Mouse (Mus musculus) embryonic facial prominence, embryonic 10.5 days (tissue): ENCODE measurements around the gene Gstp1. TPM values are rescaled to one million over a fixed set of nuclear protein-coding genes. Genes with fewer than 3 reads are reported as not detected.

Experiments used
- DNase-seq: peaks from one replicate; pipeline ENCODE4 v3.0.0-alpha.2; 2017; ENCODE audit warnings: low spot score
- H3K27ac ChIP-seq: fragments of 300-500 bp; sonication (generic); replicated peaks from 2 replicates; pipeline ENCODE4 v1.5.1; 2016; ENCODE audit warnings: mild to moderate bottlenecking
- H3K27me3 ChIP-seq: fragments of 300-500 bp; sonication (generic); replicated peaks from 2 replicates; pipeline ENCODE4 v1.6.1; 2016; ENCODE audit warnings: low read depth, mild to moderate bottlenecking; ENCODE audit not compliant: poor library complexity, severe bottlenecking
- H3K36me3 ChIP-seq: fragments of 300-500 bp; sonication (generic); replicated peaks from 2 replicates; pipeline ENCODE4 v1.6.1; 2016; ENCODE audit warnings: mild to moderate bottlenecking, moderate library complexity
- H3K4me1 ChIP-seq: fragments of 300-500 bp; sonication (generic); 2 replicates; pipeline ENCODE4 v1.6.1; 2016
- H3K4me3 ChIP-seq: fragments of 300-500 bp; sonication (generic); 2 replicates; pipeline ENCODE4 v1.5.1; 2016; ENCODE audit warnings: mild to moderate bottlenecking, moderate library complexity
- H3K9me3 ChIP-seq: fragments of 300-500 bp; sonication (generic); 2 replicates; pipeline ENCODE4 v1.6.1; 2016; ENCODE audit warnings: mild to moderate bottlenecking
- WGBS: fragments of 180-500 bp; shearing (Covaris S2); methylation state at CpG from one replicate; pipeline ENCODE4 v1.1.7; 2016; 5-methylcytosine and 5-hydroxymethylcytosine counted together
- polyA plus RNA-seq: library from polyadenylated mRNA; unstranded; fragments of >200 nt; fragmentation: Nextera tagmentation; extraction: Ambion mirVana; gene quantifications from 2 replicates; pipeline ENCODE4 v1.2.1, GENCODE M21; 2016

Gene Gstp1
- polyA plus RNA-seq, 1 experiment from 2014 or later: 458 TPM

GRCm38 (mm10) chr19:4003112-4003511 is 34.7 kb downstream of the Gstp1 start, which contains the start of gene Doc2g:
Gene Doc2g, plus strand, starts transcription at chr19:4003313.
- 0 out of 2 replicates have a peak within 1 kb of the TSS, but pooled peaks have one; percentile 7 for H3K27ac ChIP-seq
- H3K9me3 ChIP-seq: no peaks in the 10 kb centered on the region
- peaks cover 38% of the 10 kb centered on the region for H3K36me3 ChIP-seq
- no peak for DNase-seq
- peak within 1 kb of the TSS; percentile 90; the same call in 1 of the 2 replicates for H3K4me3 ChIP-seq
- H3K4me1 ChIP-seq: peaks cover 26% of the 10 kb centered on the region
- WGBS: 76% methylated on average over 1 of the region's 1 CpGs
- H3K27me3 ChIP-seq: peaks cover 12% of the 10 kb centered on the region; the same call in 1 of the 2 replicates

DNA sequence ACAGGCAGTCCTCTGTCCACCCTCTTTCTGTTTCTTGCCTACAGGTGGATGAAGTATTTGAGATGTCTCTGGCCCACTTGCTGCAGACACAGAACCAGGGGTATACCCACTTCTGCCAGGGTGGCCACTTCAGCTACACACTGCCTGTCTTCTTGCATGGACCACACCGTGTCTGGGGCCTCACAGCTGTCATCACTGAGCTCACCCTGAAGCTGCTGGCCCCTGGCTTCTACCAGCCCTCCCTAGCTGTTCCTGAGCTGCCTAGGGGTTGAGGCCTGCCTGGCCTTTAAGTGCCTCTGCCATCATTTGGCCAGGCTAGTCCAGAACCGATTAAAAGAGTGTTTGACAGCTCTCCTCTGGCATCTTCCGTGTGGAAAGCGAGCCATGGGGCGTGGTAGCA is 36.0 kb downstream of the Gstp1 start:
- Histone ChIP-seq H3K4me3 (peak overlapping the region; percentile 90), H3K27ac (peak overlapping the region; percentile 15; the same call in 1 of the 2 replicates), H3K27me3 (peaks cover 13% of the 10 kb centered on the region; the same call in 1 of the 2 replicates), H3K9me3 (no peaks in the 10 kb centered on the region), H3K4me1 (peaks cover 36% of the 10 kb centered on the region), H3K36me3 (peaks cover 24% of the 10 kb centered on the region)
- DNase-seq: no peak
- 87% methylated on average over 5 of the region's 5 CpGs for WGBS

DNA sequence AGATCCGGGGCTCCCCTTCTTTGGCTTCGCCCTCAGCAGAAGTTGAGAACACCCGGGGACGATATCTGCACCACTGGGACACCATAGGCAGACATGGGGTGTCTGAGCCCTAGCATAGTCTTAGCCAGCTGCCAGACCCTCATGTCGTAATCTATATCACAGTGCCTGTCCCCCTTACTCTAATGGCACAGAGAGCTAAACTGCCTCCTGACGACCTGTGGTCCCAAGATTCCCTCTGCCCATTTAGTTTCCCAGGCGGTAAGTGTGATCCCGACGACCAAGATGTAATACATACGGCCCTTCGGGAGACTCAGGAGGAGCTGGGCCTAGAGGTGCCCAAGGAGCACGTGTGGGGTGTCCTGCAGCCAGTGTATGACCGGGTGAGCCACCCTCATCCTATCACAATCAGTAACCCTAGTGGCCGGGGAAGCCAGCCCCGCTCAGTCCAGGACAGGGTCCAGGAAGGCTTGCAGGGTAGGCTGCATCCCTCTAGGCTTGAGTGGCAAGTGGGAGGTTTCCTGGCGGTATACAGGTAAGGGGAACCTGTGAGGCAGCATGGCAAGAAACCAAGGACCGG is 36.7 kb downstream of the Gstp1 start:
- Histone ChIP-seq H3K4me1 (peaks cover 43% of the 10 kb centered on the region), H3K36me3 (peaks cover 17% of the 10 kb centered on the region), H3K9me3 (no peaks in the 10 kb centered on the region), H3K27ac (peak overlapping the region; percentile 96), H3K4me3 (peak overlapping the region; percentile 90), H3K27me3 (peaks cover 13% of the 10 kb centered on the region; the same call in 1 of the 2 replicates)
- DNase-seq: peak; percentile 55
- WGBS: 20% methylated on average over 17 of the region's 17 CpGs

- H3K27ac ChIP-seq: peak within 1 kb of the TSS; percentile 96
- under 1% methylated on average over 64 of the region's 64 CpGs for WGBS
- peak; percentile 96 for DNase-seq
- peaks cover 11% of the 10 kb centered on the region for H3K36me3 ChIP-seq
- H3K4me1 ChIP-seq: peaks cover 51% of the 10 kb centered on the region
- H3K4me3 ChIP-seq: peak within 1 kb of the TSS; percentile 90
- H3K27me3 ChIP-seq: peaks cover 13% of the 10 kb centered on the region; the same call in 1 of the 2 replicates
- no peaks in the 10 kb centered on the region for H3K9me3 ChIP-seq
Observed at GRCm38 (mm10) chr19:4000119-4000900, 37.5 kb downstream of the Gstp1 start, which contains the start of the genes Nudt8 and Gm49405. Gene Nudt8, plus strand, starts transcription at chr19:4000580. Gene Gm49405, plus strand, starts transcription at chr19:4000626.

- peaks cover 55% of the 10 kb centered on the region for H3K4me1 ChIP-seq
- 87% methylated on average over 9 of the region's 9 CpGs for WGBS
- DNase-seq: no peak
- 0 out of 2 replicates have a peak, but pooled peaks cover 2% of the 10 kb centered on the region for H3K36me3 ChIP-seq
- no peaks in the 10 kb centered on the region for H3K9me3 ChIP-seq
- H3K27me3 ChIP-seq: peaks cover 13% of the 10 kb centered on the region; the same call in 1 of the 2 replicates
- peak overlapping the region; percentile 90 for H3K4me3 ChIP-seq
- no peak overlapping the region; the same call in 1 of the 2 replicates for H3K27ac ChIP-seq
Observed at GRCm38 (mm10) chr19:3999121-3999730, 38.6 kb downstream of the Gstp1 start.

GRCm38 (mm10) chr19:3998335-3998734 is 39.5 kb downstream of the Gstp1 start:
- Histone ChIP-seq H3K4me1 (peaks cover 55% of the 10 kb centered on the region), H3K27ac (no peak overlapping the region)

GRCm38 (mm10) chr19:3997231-3997630 is 40.6 kb downstream of the Gstp1 start:
- Histone ChIP-seq H3K27me3 (peaks cover 13% of the 10 kb centered on the region; the same call in 1 of the 2 replicates), H3K4me1 (peaks cover 62% of the 10 kb centered on the region), H3K36me3 (no peaks in the 10 kb centered on the region), H3K27ac (no peak overlapping the region), H3K4me3 (no peak overlapping the region), H3K9me3 (no peaks in the 10 kb centered on the region)
- no peak for DNase-seq
- WGBS: 65% methylated on average over 8 of the region's 8 CpGs

More at GRCm38 (mm10) chr19:3998335-3998734, 39.5 kb downstream of the Gstp1 start:
- Histone ChIP-seq H3K9me3 (no peaks in the 10 kb centered on the region), H3K27me3 (peaks cover 13% of the 10 kb centered on the region; the same call in 1 of the 2 replicates), H3K4me3 (no peak overlapping the region), H3K36me3 (no peaks in the 10 kb centered on the region)
- whole genome bisulfite sequencing: 71% methylated on average over 8 of the region's 8 CpGs
- DNase-seq: no peak

DNA sequence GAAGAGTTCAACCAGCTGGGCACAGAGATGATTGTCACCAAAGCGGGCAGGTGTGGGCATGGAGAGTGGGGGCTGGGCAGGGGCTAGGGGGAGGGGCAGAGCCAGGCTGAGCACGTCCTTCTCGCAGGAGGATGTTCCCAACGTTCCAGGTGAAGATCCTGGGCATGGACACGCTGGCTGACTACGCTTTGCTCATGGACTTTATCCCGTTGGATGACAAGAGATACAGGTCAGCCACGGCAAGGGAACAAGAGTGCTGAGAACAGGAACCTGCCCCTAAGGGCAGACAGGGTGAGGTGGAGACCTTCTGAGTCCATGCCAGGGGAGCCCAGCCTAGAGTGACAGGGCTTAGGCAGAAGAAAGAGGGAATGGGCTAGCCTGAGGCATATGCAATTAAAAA is 41.0 kb downstream of the Gstp1 start:
- WGBS: 81% methylated on average over 8 of the region's 8 CpGs
- H3K4me1 ChIP-seq: peaks cover 61% of the 10 kb centered on the region
- H3K27me3 ChIP-seq: peaks cover 13% of the 10 kb centered on the region; the same call in 1 of the 2 replicates
- no peak overlapping the region for H3K4me3 ChIP-seq
- DNase-seq: no peak
- no peak overlapping the region for H3K27ac ChIP-seq
- H3K36me3 ChIP-seq: no peaks in the 10 kb centered on the region
- no peaks in the 10 kb centered on the region for H3K9me3 ChIP-seq

DNA sequence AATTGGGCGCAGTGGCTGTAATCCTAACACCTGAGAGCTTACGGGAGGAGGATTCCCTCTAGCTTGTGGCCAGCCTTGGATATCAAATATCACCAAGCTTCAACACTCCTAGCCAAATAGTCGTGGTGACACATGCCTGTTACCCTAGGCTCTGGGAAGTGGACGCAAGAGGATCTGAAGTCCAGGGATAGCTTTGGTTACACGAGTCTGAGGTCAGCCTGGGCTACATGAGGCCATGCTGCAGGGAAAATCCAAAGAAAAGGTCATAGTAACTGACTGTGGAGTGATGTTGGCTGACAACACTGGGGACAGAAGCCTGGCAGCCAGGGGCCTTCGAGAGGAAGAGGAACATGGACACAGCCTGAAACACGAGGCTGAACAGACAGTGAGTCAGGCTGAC is 41.7 kb downstream of the Gstp1 start:
- WGBS: 65% methylated on average over 7 of the region's 7 CpGs
- Histone ChIP-seq H3K4me1 (peaks cover 55% of the 10 kb centered on the region), H3K27me3 (peaks cover 13% of the 10 kb centered on the region; the same call in 1 of the 2 replicates), H3K4me3 (no peak overlapping the region), H3K9me3 (no peaks in the 10 kb centered on the region), H3K36me3 (no peaks in the 10 kb centered on the region), H3K27ac (no peak overlapping the region)
- DNase-seq: no peak

DNA sequence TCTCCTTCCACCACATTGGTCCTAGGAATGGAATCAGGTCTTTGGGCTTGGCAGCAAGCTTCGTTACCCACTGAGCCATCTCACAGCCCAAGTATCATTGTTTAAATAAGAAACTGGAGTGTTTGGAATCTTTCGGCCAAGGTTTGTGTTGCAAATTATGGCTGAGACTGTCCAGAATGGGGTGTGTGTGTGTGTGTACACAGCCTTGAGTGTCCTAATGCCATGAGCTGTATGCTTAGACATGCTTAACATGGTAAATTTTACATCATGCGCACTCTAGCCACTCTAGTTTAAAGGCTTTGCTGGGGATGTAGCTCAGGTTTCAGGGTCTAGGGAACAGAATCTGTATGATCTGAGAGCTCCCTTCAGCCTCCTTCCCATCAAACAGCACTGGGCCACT is 42.3 kb downstream of the Gstp1 start:
- Histone ChIP-seq H3K9me3 (no peaks in the 10 kb centered on the region), H3K27ac (no peak overlapping the region), H3K4me3 (no peak overlapping the region), H3K4me1 (peaks cover 51% of the 10 kb centered on the region), H3K27me3 (peaks cover 13% of the 10 kb centered on the region; the same call in 1 of the 2 replicates), H3K36me3 (no peaks in the 10 kb centered on the region)
- 87% methylated on average over 3 of the region's 3 CpGs for WGBS
- no peak for DNase-seq

- Histone ChIP-seq H3K27ac (no peak overlapping the region; the same call in 1 of the 2 replicates), H3K4me3 (no peak overlapping the region), H3K27me3 (peaks cover 13% of the 10 kb centered on the region; the same call in 1 of the 2 replicates), H3K4me1 (peaks cover 51% of the 10 kb centered on the region), H3K9me3 (no peaks in the 10 kb centered on the region), H3K36me3 (no peaks in the 10 kb centered on the region)
- 65% methylated on average over 6 of the region's 6 CpGs for WGBS
- no peak for DNase-seq
Observed at GRCm38 (mm10) chr19:3994932-3995331, 42.9 kb downstream of the Gstp1 start.

DNA sequence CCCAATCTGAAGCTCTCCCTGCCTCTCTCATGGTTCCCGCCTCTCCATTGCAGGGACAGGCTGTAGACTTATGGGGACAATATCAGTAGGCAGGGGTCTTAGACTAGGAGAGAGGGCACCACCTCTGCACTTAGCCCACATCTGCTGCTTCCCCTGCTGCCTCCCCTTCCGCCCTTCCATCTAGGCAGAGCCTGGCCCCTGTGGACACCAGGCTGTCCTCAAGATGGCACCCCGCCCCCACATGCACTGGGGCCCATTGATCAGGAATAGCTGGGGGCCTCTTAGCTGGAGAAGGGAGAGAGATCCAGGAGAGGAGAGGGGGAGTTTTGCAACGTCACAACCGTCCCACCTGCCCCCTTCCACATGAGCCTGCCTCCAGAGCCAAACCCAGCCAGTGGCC is 45.4 kb downstream of the Gstp1 start, which contains the start of gene Tbx10:
Tbx10 (plus strand) TSS at position 337 of the 400 bp plus-strand sequence.
- Histone ChIP-seq H3K27me3 (no peaks in the 10 kb centered on the region), H3K27ac (0 out of 2 replicates have a peak within 1 kb of the TSS, but pooled peaks have one; percentile 19), H3K36me3 (no peaks in the 10 kb centered on the region), H3K4me1 (peaks cover 36% of the 10 kb centered on the region), H3K9me3 (peaks cover 6% of the 10 kb centered on the region; the same call in 1 of the 2 replicates), H3K4me3 (no peak within 1 kb of the TSS)
- no peak for DNase-seq
- WGBS: 50% methylated on average over 5 of the region's 5 CpGs
